Mouse (Mus musculus): ENCODE results near the gene Ccdc51. TPM values are rescaled to one million over a fixed set of nuclear protein-coding genes. Genes with fewer than 3 reads are reported as not detected.

The Ccdc51 gene
- polyA plus RNA-seq, 1 experiment from 2014 or later: 13.1 TPM

DNA sequence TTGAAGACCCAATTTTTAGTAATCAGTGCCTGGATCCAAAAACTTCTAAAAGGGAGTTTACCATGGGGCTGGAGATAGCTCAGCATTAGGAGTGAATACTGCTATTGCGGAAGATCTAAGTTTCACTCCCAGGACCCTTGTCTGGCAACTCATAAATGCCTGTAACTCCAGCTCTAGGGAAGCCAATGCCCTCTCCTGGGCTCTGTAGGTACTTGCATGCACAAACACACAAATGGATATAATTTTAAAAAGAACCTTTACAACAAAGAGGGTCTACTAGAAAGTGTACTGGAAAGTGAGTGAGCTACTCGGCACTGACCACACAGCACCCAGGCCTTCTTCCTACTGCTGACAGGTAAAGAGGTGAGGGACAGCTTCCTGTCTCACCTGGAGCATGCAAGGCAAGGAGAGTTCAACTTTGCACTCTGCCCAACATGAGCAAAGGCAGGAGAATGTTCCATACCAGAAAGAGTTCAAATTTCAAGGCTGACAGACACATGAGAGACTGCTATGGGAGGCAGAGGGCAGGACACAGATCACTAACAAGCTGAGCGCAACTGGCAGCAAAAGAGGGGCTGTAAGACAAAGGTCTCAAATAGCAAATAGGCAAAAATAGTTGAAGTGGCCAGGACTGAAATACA, 14.1 kb upstream of the Ccdc51 start:
- Histone ChIP-seq H3K4me3 (ENCODE audit: low read length) (no peak overlapping the region), H3K36me3 (ENCODE audit: control insufficient read depth, insufficient read depth, low read length) (peaks cover 45% of the 10 kb centered on the region), H3K9me3 (ENCODE audit: control insufficient read depth, low read length) (no peaks in the 10 kb centered on the region), H3K27me3 (replicated peaks; ENCODE audit: control insufficient read depth, insufficient read depth, low read length) (no peaks in the 10 kb centered on the region), H3K27ac (ENCODE audit: low read depth, low read length) (no peak overlapping the region), H3K4me2 (ENCODE audit: low read length) (no peak overlapping the region), H3K4me1 (ENCODE audit: control insufficient read depth, insufficient read depth, low read depth, low read length) (peaks cover 12% of the 10 kb centered on the region), H3K9ac (ENCODE audit: low read depth, low read length) (no peak overlapping the region)
- ATAC-seq: no peak
- WGBS: 92% methylated on average over 3 of the region's 3 CpGs

DNA sequence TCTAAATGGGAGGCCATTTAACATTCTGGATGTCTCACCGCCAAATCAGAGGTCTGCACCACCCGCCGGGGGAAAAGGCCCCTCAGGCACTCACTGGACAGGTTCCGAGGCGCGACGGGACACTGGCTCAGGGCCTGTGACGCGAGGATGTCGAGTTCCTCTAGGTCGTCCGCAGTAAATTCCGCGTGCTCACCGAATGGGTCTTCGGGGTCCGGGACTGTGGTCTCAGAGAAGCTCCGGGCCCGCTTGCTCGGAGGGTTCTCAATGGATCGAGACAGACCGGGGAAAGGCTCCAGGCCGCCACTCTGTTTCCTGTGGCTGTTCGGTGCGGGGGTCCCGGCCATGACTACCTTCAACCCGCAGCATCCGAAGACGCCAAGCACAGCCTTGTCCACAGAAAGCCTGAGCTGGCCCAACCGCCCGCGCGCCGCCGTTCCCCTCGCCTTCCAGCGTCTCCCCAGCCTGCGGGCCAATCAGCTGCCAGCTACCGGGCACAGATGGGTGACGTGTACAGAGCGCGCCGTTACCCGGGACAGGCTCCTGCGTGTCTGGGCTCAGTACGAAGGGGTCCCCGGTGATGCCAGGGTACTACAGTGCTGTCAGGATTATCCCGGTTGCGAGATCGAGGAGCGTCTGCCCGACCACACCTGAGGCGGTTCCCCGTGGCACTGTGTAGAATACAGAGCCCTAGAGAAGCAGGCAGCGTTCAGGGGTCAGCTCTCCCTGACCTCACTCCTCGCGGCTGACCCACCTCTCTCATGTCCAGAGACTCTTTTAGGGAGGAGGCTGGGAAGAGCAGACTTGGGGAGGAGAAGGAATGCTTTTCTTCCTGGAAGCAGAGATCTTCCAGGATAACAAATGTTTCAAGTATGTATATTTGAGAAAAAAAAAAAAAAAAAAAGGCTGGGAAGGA, 8.4 kb upstream of the Ccdc51 start, which contains the start of gene Atrip:
Atrip (minus strand) TSS at position 464 of the 913 bp plus-strand sequence.
- Histone ChIP-seq H3K27me3 (replicated peaks; ENCODE audit: control insufficient read depth, insufficient read depth, low read length) (no peaks in the 10 kb centered on the region), H3K9me3 (ENCODE audit: control insufficient read depth, low read length) (no peaks in the 10 kb centered on the region), H3K4me3 (ENCODE audit: low read length) (peak within 1 kb of the TSS; percentile 73), H3K36me3 (ENCODE audit: control insufficient read depth, insufficient read depth, low read length) (peaks cover 6% of the 10 kb centered on the region; the same call in 1 of the 2 replicates), H3K27ac (ENCODE audit: low read depth, low read length) (peak within 1 kb of the TSS; percentile 74), H3K9ac (ENCODE audit: low read depth, low read length) (peak within 1 kb of the TSS; percentile 84), H3K4me2 (ENCODE audit: low read length) (peak within 1 kb of the TSS; percentile 88), H3K4me1 (ENCODE audit: control insufficient read depth, insufficient read depth, low read depth, low read length) (peaks cover 20% of the 10 kb centered on the region)
- WGBS: under 1% methylated on average over 57 of the region's 57 CpGs
- ATAC-seq: peak; percentile 98

DNA sequence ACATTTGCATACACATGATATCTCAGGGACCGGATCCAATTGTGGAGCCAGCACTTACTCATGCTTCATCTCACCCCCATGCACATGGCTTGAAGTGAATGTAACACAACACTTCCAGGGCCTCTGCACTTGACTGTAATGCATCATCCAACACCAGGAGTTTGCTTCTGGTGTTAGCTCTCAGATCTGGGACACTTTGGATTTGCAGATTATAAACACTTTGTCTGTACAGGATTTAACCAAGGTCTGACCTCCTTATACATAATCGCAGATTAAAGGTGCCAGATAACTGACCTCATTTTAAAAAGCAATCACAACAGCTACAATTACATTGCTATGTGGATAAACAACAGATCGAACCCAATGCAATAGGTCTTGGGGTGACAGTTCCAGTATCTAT, 1.8 kb upstream of the Ccdc51 start:
- 0 out of 2 replicates have a peak, but pooled peaks cover 3% of the 10 kb centered on the region for H3K36me3 ChIP-seq (ENCODE audit: control insufficient read depth, insufficient read depth, low read length)
- 96% methylated on average over 3 of the region's 3 CpGs for WGBS
- ATAC-seq: no peak
- no peaks in the 10 kb centered on the region for H3K27me3 ChIP-seq (replicated peaks; ENCODE audit: control insufficient read depth, insufficient read depth, low read length)
- no peak overlapping the region for H3K9ac ChIP-seq (ENCODE audit: low read depth, low read length)
- H3K4me1 ChIP-seq (ENCODE audit: control insufficient read depth, insufficient read depth, low read depth, low read length): peaks cover 18% of the 10 kb centered on the region
- H3K4me3 ChIP-seq (ENCODE audit: low read length): no peak overlapping the region
- no peaks in the 10 kb centered on the region for H3K9me3 ChIP-seq (ENCODE audit: control insufficient read depth, low read length)
- H3K27ac ChIP-seq (ENCODE audit: low read depth, low read length): no peak overlapping the region
- no peak overlapping the region; the same call in 1 of the 2 replicates for H3K4me2 ChIP-seq (ENCODE audit: low read length)

GRCm38 (mm10) chr9:109081749-109082123, 557 bp upstream of the Ccdc51 start:
- no peaks in the 10 kb centered on the region for H3K9me3 ChIP-seq (ENCODE audit: control insufficient read depth, low read length)
- peak overlapping the region; percentile 73 for H3K27ac ChIP-seq (ENCODE audit: low read depth, low read length)
- H3K9ac ChIP-seq (ENCODE audit: low read depth, low read length): peak overlapping the region; percentile 79
- H3K4me2 ChIP-seq (ENCODE audit: low read length): peak overlapping the region; percentile 73
- ATAC-seq: peak; percentile 24; the same call in 1 of the 2 replicates
- no peaks in the 10 kb centered on the region for H3K27me3 ChIP-seq (replicated peaks; ENCODE audit: control insufficient read depth, insufficient read depth, low read length)
- 10% methylated on average over 11 of the region's 11 CpGs for WGBS
- peak overlapping the region; percentile 63 for H3K4me3 ChIP-seq (ENCODE audit: low read length)
- H3K4me1 ChIP-seq (ENCODE audit: control insufficient read depth, insufficient read depth, low read depth, low read length): peaks cover 18% of the 10 kb centered on the region
- 0 out of 2 replicates have a peak, but pooled peaks cover 3% of the 10 kb centered on the region for H3K36me3 ChIP-seq (ENCODE audit: control insufficient read depth, insufficient read depth, low read length)

- ATAC-seq: no peak
- Histone ChIP-seq H3K4me2 (ENCODE audit: low read length) (no peak overlapping the region), H3K4me1 (ENCODE audit: control insufficient read depth, insufficient read depth, low read depth, low read length) (peaks cover 21% of the 10 kb centered on the region), H3K27ac (ENCODE audit: low read depth, low read length) (no peak overlapping the region), H3K4me3 (ENCODE audit: low read length) (no peak overlapping the region), H3K36me3 (ENCODE audit: control insufficient read depth, insufficient read depth, low read length) (0 out of 2 replicates have a peak, but pooled peaks cover 3% of the 10 kb centered on the region), H3K27me3 (replicated peaks; ENCODE audit: control insufficient read depth, insufficient read depth, low read length) (no peaks in the 10 kb centered on the region), H3K9me3 (ENCODE audit: control insufficient read depth, low read length) (no peaks in the 10 kb centered on the region), H3K9ac (ENCODE audit: low read depth, low read length) (no peak overlapping the region)
- 8% methylated on average over 2 of the region's 2 CpGs for WGBS
These were observed 2.6 kb downstream of the Ccdc51 start for GRCm38 (mm10) chr9:109084922-109085321.

DNA sequence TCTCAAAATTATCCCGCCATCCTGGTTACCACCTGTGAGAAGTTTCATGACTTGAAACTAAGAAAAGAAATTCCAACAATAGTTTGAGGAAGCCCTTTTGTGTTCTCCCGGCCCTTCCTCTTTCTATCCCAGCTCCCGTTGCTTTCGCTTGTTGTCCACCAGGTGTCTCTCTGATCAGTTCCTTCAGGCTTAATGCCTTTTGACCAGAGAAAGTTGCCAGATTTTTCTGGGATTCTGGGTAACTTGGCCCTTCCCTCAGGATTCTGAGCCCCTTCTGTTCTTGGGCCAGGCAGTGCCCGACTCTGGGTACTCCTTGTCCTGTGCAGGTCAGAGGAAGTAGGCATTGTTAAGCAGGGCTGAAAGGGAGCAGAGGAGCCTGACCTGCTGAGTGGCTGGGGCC, 5.7 kb downstream of the Ccdc51 start:
- Histone ChIP-seq H3K9ac (ENCODE audit: low read depth, low read length) (0 out of 2 replicates have a peak overlapping the region, but pooled peaks have one; percentile 35), H3K4me3 (ENCODE audit: low read length) (no peak overlapping the region), H3K27ac (ENCODE audit: low read depth, low read length) (peak overlapping the region; percentile 48; the same call in 1 of the 2 replicates), H3K9me3 (ENCODE audit: control insufficient read depth, low read length) (no peaks in the 10 kb centered on the region), H3K4me1 (ENCODE audit: control insufficient read depth, insufficient read depth, low read depth, low read length) (peaks cover 9% of the 10 kb centered on the region), H3K4me2 (ENCODE audit: low read length) (no peak overlapping the region), H3K36me3 (ENCODE audit: control insufficient read depth, insufficient read depth, low read length) (0 out of 2 replicates have a peak, but pooled peaks cover 5% of the 10 kb centered on the region), H3K27me3 (replicated peaks; ENCODE audit: control insufficient read depth, insufficient read depth, low read length) (no peaks in the 10 kb centered on the region)
- ATAC-seq: peak; percentile 35; the same call in 1 of the 2 replicates
- WGBS: 9% methylated on average over 5 of the region's 5 CpGs

DNA sequence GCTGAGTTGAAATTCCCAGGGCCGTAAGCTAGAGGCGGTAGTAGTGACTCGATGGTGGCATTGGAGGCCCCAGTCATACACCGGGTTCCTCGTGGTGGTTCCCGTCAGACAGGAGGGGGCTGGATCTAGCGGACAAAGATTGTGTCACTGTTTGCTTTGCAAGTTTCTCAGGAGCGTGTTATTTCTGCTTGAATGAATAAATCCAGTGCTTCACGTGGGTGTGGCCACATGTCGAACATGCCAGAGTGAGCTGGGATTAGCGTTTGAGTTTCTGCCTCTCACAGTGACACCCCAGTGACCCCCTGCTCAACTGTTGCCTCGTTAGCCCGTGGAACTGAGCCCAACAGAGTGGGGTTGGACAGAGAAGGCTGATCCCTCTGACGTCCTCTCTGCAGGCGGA, 8.2 kb downstream of the Ccdc51 start:
- WGBS: 52% methylated on average over 15 of the region's 15 CpGs
- no peak overlapping the region for H3K4me2 ChIP-seq (ENCODE audit: low read length)
- 0 out of 2 replicates have a peak, but pooled peaks cover 5% of the 10 kb centered on the region for H3K36me3 ChIP-seq (ENCODE audit: control insufficient read depth, insufficient read depth, low read length)
- H3K27me3 ChIP-seq (replicated peaks; ENCODE audit: control insufficient read depth, insufficient read depth, low read length): no peaks in the 10 kb centered on the region
- H3K4me1 ChIP-seq (ENCODE audit: control insufficient read depth, insufficient read depth, low read depth, low read length): peaks cover 16% of the 10 kb centered on the region
- no peak overlapping the region for H3K27ac ChIP-seq (ENCODE audit: low read depth, low read length)
- H3K4me3 ChIP-seq (ENCODE audit: low read length): no peak overlapping the region
- no peak for ATAC-seq
- H3K9me3 ChIP-seq (ENCODE audit: control insufficient read depth, low read length): no peaks in the 10 kb centered on the region
- no peak overlapping the region for H3K9ac ChIP-seq (ENCODE audit: low read depth, low read length)

- no peak overlapping the region for H3K4me2 ChIP-seq (ENCODE audit: low read length)
- H3K4me3 ChIP-seq (ENCODE audit: low read length): no peak overlapping the region
- no peak overlapping the region for H3K9ac ChIP-seq (ENCODE audit: low read depth, low read length)
- H3K4me1 ChIP-seq (ENCODE audit: control insufficient read depth, insufficient read depth, low read depth, low read length): peaks cover 24% of the 10 kb centered on the region
- no peaks in the 10 kb centered on the region for H3K9me3 ChIP-seq (ENCODE audit: control insufficient read depth, low read length)
- H3K27me3 ChIP-seq (replicated peaks; ENCODE audit: control insufficient read depth, insufficient read depth, low read length): no peaks in the 10 kb centered on the region
- H3K27ac ChIP-seq (ENCODE audit: low read depth, low read length): no peak overlapping the region
- no peak for ATAC-seq
- H3K36me3 ChIP-seq (ENCODE audit: control insufficient read depth, insufficient read depth, low read length): 0 out of 2 replicates have a peak, but pooled peaks cover 5% of the 10 kb centered on the region
- WGBS: 87% methylated on average over 8 of the region's 8 CpGs
These were observed 9.5 kb downstream of the Ccdc51 start for GRCm38 (mm10) chr9:109091802-109092201.

- no peak overlapping the region for H3K4me3 ChIP-seq (ENCODE audit: low read length)
- H3K4me2 ChIP-seq (ENCODE audit: low read length): no peak overlapping the region
- ATAC-seq: no peak
- no peaks in the 10 kb centered on the region for H3K27me3 ChIP-seq (replicated peaks; ENCODE audit: control insufficient read depth, insufficient read depth, low read length)
- peaks cover 34% of the 10 kb centered on the region for H3K4me1 ChIP-seq (ENCODE audit: control insufficient read depth, insufficient read depth, low read depth, low read length)
- 0 out of 2 replicates have a peak, but pooled peaks cover 5% of the 10 kb centered on the region for H3K36me3 ChIP-seq (ENCODE audit: control insufficient read depth, insufficient read depth, low read length)
- H3K9me3 ChIP-seq (ENCODE audit: control insufficient read depth, low read length): no peaks in the 10 kb centered on the region
- 41% methylated on average over 6 of the region's 6 CpGs for WGBS
- H3K9ac ChIP-seq (ENCODE audit: low read depth, low read length): no peak overlapping the region
- H3K27ac ChIP-seq (ENCODE audit: low read depth, low read length): no peak overlapping the region
These were observed 10.5 kb downstream of the Ccdc51 start for GRCm38 (mm10) chr9:109092799-109093198.
